Mouse (Mus musculus): Measurements from ENCODE around the gene P3h3.

DNA sequence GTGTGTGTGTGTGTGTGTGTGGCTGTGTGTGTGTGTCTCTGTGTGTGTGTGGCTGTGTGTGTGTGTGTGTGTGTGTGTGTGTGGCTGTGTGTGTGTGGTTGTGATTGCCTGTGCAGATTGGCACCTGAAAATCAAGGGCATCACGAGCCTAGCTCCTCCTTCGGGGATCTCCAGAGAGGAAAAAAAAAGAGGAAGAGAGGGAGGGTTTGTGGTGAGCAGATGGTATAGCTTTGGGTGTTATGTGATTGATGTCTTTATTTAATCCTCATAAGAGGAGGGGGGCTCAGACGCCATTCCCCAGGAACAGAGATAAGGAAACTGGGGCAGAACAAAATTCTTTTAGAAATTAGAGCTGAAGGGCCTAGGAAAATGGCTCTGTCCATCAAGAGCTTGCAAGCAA lies 40.8 kb upstream of the P3h3 start:
- no peak for TF ChIP-seq CTCF (IDR thresholded peaks at IDR 0.05; ENCODE audit: borderline replicate concordance, insufficient read depth, low read length)
- no peak for TF ChIP-seq POLR2A (IDR thresholded peaks at IDR 0.05; ENCODE audit: low read depth, low read length)

Data from embryonic fibroblast, embryonic 13.5 days (primary cell).